Mouse (Mus musculus) cortical plate, adult 2 months (tissue): ENCODE measurements around the gene Akr1c18.

Source experiments
- CTCF ChIP-seq: fragments of 200-500 bp; IDR thresholded peaks from 2 replicates; pipeline ENCODE4 v1.5.1; 2011; ENCODE audit warnings: mild to moderate bottlenecking, control low read depth, low read length; ENCODE audit not compliant: insufficient read depth; ENCODE audit errors: extremely low read depth
- POLR2A ChIP-seq: fragments of 200-500 bp; IDR thresholded peaks from 2 replicates; pipeline ENCODE4 v1.6.1; 2011; ENCODE audit warnings: mild to moderate bottlenecking, low read length, control low read depth; ENCODE audit not compliant: insufficient read depth; ENCODE audit errors: extremely low read depth

GRCm38 (mm10) chr13:4144261-4144660 is 6.2 kb downstream of the Akr1c18 start:
- TF ChIP-seq CTCF (no peak), POLR2A (no peak)
